Mouse (Mus musculus): ENCODE data around the gene Nebl. TPM values are rescaled to one million over a fixed set of nuclear protein-coding genes. Genes with fewer than 3 reads are reported as not detected.
"Not testable (repeated sequence)": the region's sequence is repeated elsewhere in the genome, so short reads cannot be mapped to it uniquely, and the experiment has no call there.

Nebl gene
- total RNA-seq, 2 experiments from 2014 or later = 335 to 343 TPM

- DNase-seq = no peak
These were observed 328.8 kb downstream of the Nebl start for GRCm38 (mm10) chr2:17402511-17402910.

- no peak for DNase-seq
These were observed 335.0 kb downstream of the Nebl start for GRCm38 (mm10) chr2:17396235-17396634.

- DNase-seq = no peak
These were observed 339.9 kb downstream of the Nebl start for GRCm38 (mm10) chr2:17391389-17391788.

- no peak for DNase-seq
These were observed 340.6 kb downstream of the Nebl start for GRCm38 (mm10) chr2:17390513-17391200.

- no peak for DNase-seq
These were observed 341.4 kb downstream of the Nebl start for GRCm38 (mm10) chr2:17389886-17390285.

- DNase-seq = no peak
These were observed 341.9 kb downstream of the Nebl start for GRCm38 (mm10) chr2:17389379-17389778.

- no peak for DNase-seq
These were observed 349.0 kb downstream of the Nebl start for GRCm38 (mm10) chr2:17382227-17382626.

- DNase-seq = no peak
These were observed 355.3 kb downstream of the Nebl start for GRCm38 (mm10) chr2:17375916-17376315.

- no peak for DNase-seq
These were observed 365.6 kb downstream of the Nebl start for GRCm38 (mm10) chr2:17365671-17366070.

- no peak for DNase-seq
These were observed 366.2 kb downstream of the Nebl start for GRCm38 (mm10) chr2:17364971-17365548.

GRCm38 (mm10) chr2:17363337-17364216 is 367.7 kb downstream of the Nebl start:
- no peak for DNase-seq

- no peak for DNase-seq
These were observed 369.1 kb downstream of the Nebl start for GRCm38 (mm10) chr2:17362181-17362580.

GRCm38 (mm10) chr2:17344643-17345042 is 386.6 kb downstream of the Nebl start:
- no peak for DNase-seq

GRCm38 (mm10) chr2:17335451-17335850 is 395.8 kb downstream of the Nebl start:
- DNase-seq = peak; percentile 55 to 66

GRCm38 (mm10) chr2:17326590-17326989 is 404.7 kb downstream of the Nebl start:
- peak in 1 of 2 experiments; percentile 15 for DNase-seq

GRCm38 (mm10) chr2:17316850-17317249 is 414.4 kb downstream of the Nebl start:
- peak; percentile 40 to 55 for DNase-seq

GRCm38 (mm10) chr2:17301379-17301778 is 429.9 kb downstream of the Nebl start:
- DNase-seq = no peak

- DNase-seq = no peak
These were observed 433.8 kb downstream of the Nebl start for GRCm38 (mm10) chr2:17297496-17297895.

GRCm38 (mm10) chr2:17295257-17295656 is 436.0 kb downstream of the Nebl start:
- DNase-seq = not testable (repeated sequence)
